Mouse (Mus musculus): Measurements from ENCODE around the gene Gzmc. TPM values are rescaled to one million over a fixed set of nuclear protein-coding genes. Genes with fewer than 3 reads are reported as not detected.
A peak's percentile ranks its signal among the peaks of the same experiment; 100 is the strongest.
"Not testable (repeated sequence)": the region's sequence is repeated elsewhere in the genome, so short reads cannot be mapped to it uniquely, and the experiment has no call there.

Gzmc gene
- polyA plus RNA-seq, 1 experiment from 2014 or later, result not detected

- no peaks in the 10 kb centered on the region for H3K27me3 ChIP-seq (ENCODE audit: insufficient read depth, low read length)
- WGBS, result 83% methylated on average over 4 of the region's 4 CpGs
- TF ChIP-seq CTCF (IDR thresholded peaks at IDR 0.05; ENCODE audit: low read depth), result no peak
- no peaks in the 10 kb centered on the region for H3K4me1 ChIP-seq (ENCODE audit: insufficient read depth)
- H3K9me3 ChIP-seq (ENCODE audit: low read depth, low read length), result no peaks in the 10 kb centered on the region
- no peak within 1 kb of the TSS for H3K9ac ChIP-seq
- ATAC-seq (ENCODE audit: insufficient read depth) (no peak), DNase-seq (no peak)
- H3K27ac ChIP-seq (ENCODE audit: low read depth), result no peak within 1 kb of the TSS
- H3K36me3 ChIP-seq (ENCODE audit: insufficient read depth), result no peaks in the 10 kb centered on the region
- no peak within 1 kb of the TSS for H3K4me3 ChIP-seq (ENCODE audit: low read depth, low read length)
- no peak within 1 kb of the TSS for H3K4me2 ChIP-seq
Observed at GRCm38 (mm10) chr14:56211317-56211716, 23.1 kb downstream of the Gzmc start, which contains the start of gene Gzmf. Gene Gzmf (minus strand): TSS chr14:56211417.

DNA sequence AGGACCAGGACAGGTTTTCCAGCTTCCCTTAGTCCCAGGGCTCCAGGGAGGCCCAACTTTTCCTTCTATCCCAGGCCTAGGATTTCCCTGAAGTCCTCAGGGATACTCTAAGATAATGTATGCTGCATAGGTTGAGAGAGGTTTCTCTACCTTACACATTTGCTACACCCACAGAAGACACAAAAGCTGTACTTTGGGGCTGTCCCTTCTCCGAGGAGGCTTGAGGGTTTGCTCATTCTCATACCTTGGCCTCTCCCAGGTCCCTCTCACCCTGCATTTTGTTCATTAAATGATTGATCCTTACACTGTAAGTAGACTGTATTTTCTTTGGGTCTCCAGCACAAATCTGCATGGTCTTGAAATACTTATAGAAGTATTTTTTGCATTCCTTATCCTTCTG, 28.8 kb downstream of the Gzmc start:
- Histone ChIP-seq H3K27me3 (ENCODE audit: insufficient read depth, low read length) (no peaks in the 10 kb centered on the region), H3K9ac (no peak overlapping the region), H3K36me3 (ENCODE audit: insufficient read depth) (no peaks in the 10 kb centered on the region), H3K27ac (ENCODE audit: low read depth) (no peak overlapping the region), H3K4me2 (no peak overlapping the region), H3K4me3 (ENCODE audit: low read depth, low read length) (no peak overlapping the region), H3K4me1 (ENCODE audit: insufficient read depth) (no peaks in the 10 kb centered on the region), H3K9me3 (ENCODE audit: low read depth, low read length) (no peaks in the 10 kb centered on the region)
- 85% methylated on average over 1 of the region's 1 CpGs for WGBS
- no peak for TF ChIP-seq CTCF (IDR thresholded peaks at IDR 0.05; ENCODE audit: low read depth)
- no peak for DNase-seq
- no peak for ATAC-seq (ENCODE audit: insufficient read depth)

- H3K9me3 ChIP-seq (ENCODE audit: low read depth, low read length); ATAC-seq (ENCODE audit: insufficient read depth); H3K27ac ChIP-seq (ENCODE audit: low read depth); H3K4me3 ChIP-seq (ENCODE audit: low read depth, low read length); H3K27me3 ChIP-seq (ENCODE audit: insufficient read depth, low read length); H3K9ac ChIP-seq; H3K4me2 ChIP-seq; H3K36me3 ChIP-seq (ENCODE audit: insufficient read depth); H3K4me1 ChIP-seq (ENCODE audit: insufficient read depth): not testable (repeated sequence)
- peak; percentile 68 for TF ChIP-seq CTCF (IDR thresholded peaks at IDR 0.05; ENCODE audit: low read depth)
- DNase-seq, result peak; percentile 80
- 30% methylated on average over 5 of the region's 5 CpGs for WGBS
Observed at GRCm38 (mm10) chr14:56205021-56205420, 29.4 kb downstream of the Gzmc start.

DNA sequence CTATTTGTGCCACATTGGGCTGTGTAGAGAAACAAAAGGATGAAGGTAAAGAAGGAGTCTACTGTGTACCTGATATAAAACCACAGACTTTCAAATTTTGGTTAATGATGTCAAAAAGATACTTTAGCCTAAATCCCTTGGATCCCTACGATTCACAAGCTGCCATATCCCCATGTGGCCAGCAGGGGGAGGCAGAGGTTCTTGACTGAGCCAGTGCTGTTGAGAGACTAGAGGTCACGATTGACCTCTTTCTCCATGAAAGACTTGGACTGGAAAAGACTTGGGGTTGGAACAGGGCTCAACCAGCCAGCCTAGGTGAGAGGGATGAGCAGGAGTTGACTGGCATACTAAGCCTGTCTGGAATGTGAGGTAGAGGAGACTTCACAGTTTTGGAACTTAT, 30.5 kb downstream of the Gzmc start:
- H3K27ac ChIP-seq (ENCODE audit: low read depth), result no peak overlapping the region
- no peak for ATAC-seq (ENCODE audit: insufficient read depth)
- no peak overlapping the region for H3K4me3 ChIP-seq (ENCODE audit: low read depth, low read length)
- WGBS, result 2% methylated on average over 2 of the region's 2 CpGs
- no peaks in the 10 kb centered on the region for H3K4me1 ChIP-seq (ENCODE audit: insufficient read depth)
- H3K4me2 ChIP-seq, result no peak overlapping the region
- peak; percentile 94 for TF ChIP-seq CTCF (IDR thresholded peaks at IDR 0.05; ENCODE audit: low read depth)
- H3K9ac ChIP-seq, result no peak overlapping the region
- no peaks in the 10 kb centered on the region for H3K36me3 ChIP-seq (ENCODE audit: insufficient read depth)
- H3K27me3 ChIP-seq (ENCODE audit: insufficient read depth, low read length), result no peaks in the 10 kb centered on the region
- no peaks in the 10 kb centered on the region for H3K9me3 ChIP-seq (ENCODE audit: low read depth, low read length)
- peak; percentile 82 for DNase-seq

DNA sequence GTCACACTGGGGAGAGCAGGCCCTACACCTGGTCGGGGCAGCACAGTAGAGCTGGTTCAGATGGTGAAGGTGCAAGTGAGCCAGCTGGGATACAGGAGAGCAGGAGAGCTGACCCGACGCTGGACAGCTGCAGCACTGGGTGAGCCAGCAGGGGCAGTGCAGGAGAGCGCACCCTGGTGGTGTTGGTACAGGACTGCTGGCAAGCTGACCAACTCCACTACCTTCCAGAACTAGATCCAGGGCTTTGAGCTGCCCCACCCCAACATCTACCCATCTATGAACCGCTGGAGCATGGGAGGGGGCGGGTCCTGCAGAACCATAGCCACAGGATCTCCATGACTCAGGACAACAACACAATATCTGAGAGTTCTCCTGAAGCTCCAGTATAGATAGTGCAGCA, 47.5 kb downstream of the Gzmc start:
- H3K9me3 ChIP-seq (ENCODE audit: low read depth, low read length), result no peaks in the 10 kb centered on the region
- 0 out of 2 replicates have a peak, but pooled peaks have one; percentile 29 for TF ChIP-seq CTCF (IDR thresholded peaks at IDR 0.05; ENCODE audit: low read depth)
- no peak overlapping the region for H3K9ac ChIP-seq
- DNase-seq (no peak), ATAC-seq (ENCODE audit: insufficient read depth) (no peak)
- WGBS, result 41% methylated on average over 6 of the region's 6 CpGs
- H3K27me3 ChIP-seq (ENCODE audit: insufficient read depth, low read length), result no peaks in the 10 kb centered on the region
- no peaks in the 10 kb centered on the region for H3K36me3 ChIP-seq (ENCODE audit: insufficient read depth)
- no peaks in the 10 kb centered on the region for H3K4me1 ChIP-seq (ENCODE audit: insufficient read depth)
- H3K4me3 ChIP-seq (ENCODE audit: low read depth, low read length), result no peak overlapping the region
- H3K27ac ChIP-seq (ENCODE audit: low read depth), result no peak overlapping the region
- no peak overlapping the region for H3K4me2 ChIP-seq

GRCm38 (mm10) chr14:56186521-56186920, 47.9 kb downstream of the Gzmc start:
- ATAC-seq (ENCODE audit: insufficient read depth) (no peak), DNase-seq (no peak)
- 66% methylated on average over 5 of the region's 5 CpGs for WGBS
- no peak for TF ChIP-seq CTCF (IDR thresholded peaks at IDR 0.05; ENCODE audit: low read depth)
- no peaks in the 10 kb centered on the region for H3K4me1 ChIP-seq (ENCODE audit: insufficient read depth)
- no peaks in the 10 kb centered on the region for H3K36me3 ChIP-seq (ENCODE audit: insufficient read depth)
- no peaks in the 10 kb centered on the region for H3K27me3 ChIP-seq (ENCODE audit: insufficient read depth, low read length)
- no peaks in the 10 kb centered on the region for H3K9me3 ChIP-seq (ENCODE audit: low read depth, low read length)
- H3K4me2 ChIP-seq, result no peak overlapping the region
- no peak overlapping the region for H3K27ac ChIP-seq (ENCODE audit: low read depth)
- no peak overlapping the region for H3K4me3 ChIP-seq (ENCODE audit: low read depth, low read length)
- no peak overlapping the region for H3K9ac ChIP-seq

Other genes starting within 250 kb of the Gzmc start
- gene Mcpt1, start 216.7 kb downstream of the Gzmc start, polyA plus RNA-seq (2014; fragmentation: Nextera tagmentation; extraction: Ambion mirVana), result not detected in 2 replicates
- gene Mcpt9, start 204.2 kb downstream of the Gzmc start, polyA plus RNA-seq (2014; fragmentation: Nextera tagmentation; extraction: Ambion mirVana), result not detected in 2 replicates
- gene Mcpt2, start 192.6 kb downstream of the Gzmc start, polyA plus RNA-seq (2014; fragmentation: Nextera tagmentation; extraction: Ambion mirVana), result not detected in 2 replicates
- 0.28 TPM in 1 of 2 replicates, not detected in the other for gene Mcpt4, start 172.3 kb downstream of the Gzmc start, polyA plus RNA-seq (2014; fragmentation: Nextera tagmentation; extraction: Ambion mirVana)
- gene Mcpt8, start 149.4 kb downstream of the Gzmc start, polyA plus RNA-seq (2014; fragmentation: Nextera tagmentation; extraction: Ambion mirVana), result 0.54 and 2.8 TPM in 2 replicates
- not detected in 2 replicates for gene Ctsg, start 132.1 kb downstream of the Gzmc start, polyA plus RNA-seq (2014; fragmentation: Nextera tagmentation; extraction: Ambion mirVana)
- gene Gzme, start 114.0 kb downstream of the Gzmc start, polyA plus RNA-seq (2014; fragmentation: Nextera tagmentation; extraction: Ambion mirVana), result not detected in 2 replicates
- not detected in 2 replicates for gene Gzmd, start 102.0 kb downstream of the Gzmc start, polyA plus RNA-seq (2014; fragmentation: Nextera tagmentation; extraction: Ambion mirVana)
- not detected in 2 replicates for gene Gzmg, start 75.1 kb downstream of the Gzmc start, polyA plus RNA-seq (2014; fragmentation: Nextera tagmentation; extraction: Ambion mirVana)
- gene Gzmn, start 60.1 kb downstream of the Gzmc start, polyA plus RNA-seq (2014; fragmentation: Nextera tagmentation; extraction: Ambion mirVana), result not detected in 2 replicates
- gene Gzmf, start 23.2 kb downstream of the Gzmc start, polyA plus RNA-seq (2014; fragmentation: Nextera tagmentation; extraction: Ambion mirVana), result not detected in 2 replicates
- 0.25 and 0.38 TPM in 2 replicates for gene Gzmb, start 27.6 kb upstream of the Gzmc start, polyA plus RNA-seq (2014; fragmentation: Nextera tagmentation; extraction: Ambion mirVana)
- 1.4 and 1.6 TPM in 2 replicates for gene Atp12a, start 130.4 kb upstream of the Gzmc start, polyA plus RNA-seq (2014; fragmentation: Nextera tagmentation; extraction: Ambion mirVana)
- gene Rnf17, start 167.9 kb upstream of the Gzmc start, polyA plus RNA-seq (2014; fragmentation: Nextera tagmentation; extraction: Ambion mirVana), result 0.84 and 2.5 TPM in 2 replicates

Data from lung, embryonic 14.5 days (tissue).